Mouse (Mus musculus): Measurements from ENCODE around the gene Nynrin.

- TF ChIP-seq CTCF (IDR thresholded peaks at IDR 0.05) (no peak), POLR2A (IDR thresholded peaks at IDR 0.05; ENCODE audit: insufficient read depth, low read depth, low read length) (no peak), EP300 (IDR thresholded peaks at IDR 0.05; ENCODE audit: insufficient read depth, low read depth, low read length) (no peak)
Observed at GRCm38 (mm10) chr14:55862970-55863369, 9.2 kb downstream of the Nynrin start.

Data from heart, adult 2 months (tissue).